Mouse (Mus musculus): Measurements from ENCODE around the gene Prr36. TPM values are rescaled to one million over a fixed set of nuclear protein-coding genes. Genes with fewer than 3 reads are reported as not detected.
A peak's percentile ranks its signal among the peaks of the same experiment; 100 is the strongest.

Prr36 gene
- 0.16 and 0.83 TPM in 2 replicates for polyA plus RNA-seq (2012; rRNA removed)

- 0 out of 2 replicates have a peak, but pooled peaks cover 2% of the 10 kb centered on the region for H3K27me3 ChIP-seq (ENCODE audit: control insufficient read depth, insufficient read depth, low read length)
- H3K36me3 ChIP-seq (ENCODE audit: control insufficient read depth, insufficient read depth, low read length) = no peaks in the 10 kb centered on the region
- H3K27ac ChIP-seq (ENCODE audit: control insufficient read depth, insufficient read depth, low read depth, low read length) = no peak within 1 kb of the TSS
- H3K4me1 ChIP-seq (ENCODE audit: control insufficient read depth, insufficient read depth, low read length) = peaks cover 37% of the 10 kb centered on the region
- TF ChIP-seq CTCF (IDR thresholded peaks at IDR 0.05; ENCODE audit: control insufficient read depth, insufficient read depth, insufficient replicate concordance, low read depth, low read length) (no peak), POLR2A (IDR thresholded peaks at IDR 0.05; ENCODE audit: control insufficient read depth, low read depth, low read length) (no peak)
- H3K4me3 ChIP-seq (ENCODE audit: control insufficient read depth, low read depth, low read length) = peak within 1 kb of the TSS; percentile 4; the same call in 1 of the 2 replicates
These were observed at the start of gene Prr36 for GRCm38 (mm10) chr8:4216791-4217621. Gene Prr36, minus strand, starts transcription at chr8:4217459.

- no peak overlapping the region for H3K27ac ChIP-seq (ENCODE audit: control insufficient read depth, insufficient read depth, low read depth, low read length)
- no peak overlapping the region for H3K4me3 ChIP-seq (ENCODE audit: control insufficient read depth, low read depth, low read length)
- H3K36me3 ChIP-seq (ENCODE audit: control insufficient read depth, insufficient read depth, low read length) = peaks cover 6% of the 10 kb centered on the region
- H3K4me1 ChIP-seq (ENCODE audit: control insufficient read depth, insufficient read depth, low read length) = no peaks in the 10 kb centered on the region
- no peak for TF ChIP-seq CTCF (IDR thresholded peaks at IDR 0.05; ENCODE audit: control insufficient read depth, insufficient read depth, insufficient replicate concordance, low read depth, low read length)
- no peak for TF ChIP-seq POLR2A (IDR thresholded peaks at IDR 0.05; ENCODE audit: control insufficient read depth, low read depth, low read length)
- no peaks in the 10 kb centered on the region for H3K27me3 ChIP-seq (ENCODE audit: control insufficient read depth, insufficient read depth, low read length)
These were observed 48.1 kb upstream of the Prr36 start for GRCm38 (mm10) chr8:4265160-4265914.

- Histone ChIP-seq H3K4me1 (ENCODE audit: control insufficient read depth, insufficient read depth, low read length) (peaks cover 8% of the 10 kb centered on the region), H3K27ac (ENCODE audit: control insufficient read depth, insufficient read depth, low read depth, low read length) (peak overlapping the region; percentile 25), H3K4me3 (ENCODE audit: control insufficient read depth, low read depth, low read length) (no peak overlapping the region), H3K27me3 (ENCODE audit: control insufficient read depth, insufficient read depth, low read length) (no peaks in the 10 kb centered on the region), H3K36me3 (ENCODE audit: control insufficient read depth, insufficient read depth, low read length) (peaks cover 4% of the 10 kb centered on the region)
- no peak for TF ChIP-seq CTCF (IDR thresholded peaks at IDR 0.05; ENCODE audit: control insufficient read depth, insufficient read depth, insufficient replicate concordance, low read depth, low read length)
- 0 out of 2 replicates have a peak, but pooled peaks have one; percentile 13 for TF ChIP-seq POLR2A (IDR thresholded peaks at IDR 0.05; ENCODE audit: control insufficient read depth, low read depth, low read length)
These were observed 46.0 kb upstream of the Prr36 start for GRCm38 (mm10) chr8:4263105-4263791.

GRCm38 (mm10) chr8:4259805-4260170 lies 42.5 kb upstream of the Prr36 start:
- H3K4me3 ChIP-seq (ENCODE audit: control insufficient read depth, low read depth, low read length) = peak overlapping the region; percentile 90
- H3K4me1 ChIP-seq (ENCODE audit: control insufficient read depth, insufficient read depth, low read length) = peaks cover 13% of the 10 kb centered on the region
- no peaks in the 10 kb centered on the region for H3K36me3 ChIP-seq (ENCODE audit: control insufficient read depth, insufficient read depth, low read length)
- peak overlapping the region; percentile 84; the same call in 1 of the 2 replicates for H3K27ac ChIP-seq (ENCODE audit: control insufficient read depth, insufficient read depth, low read depth, low read length)
- TF ChIP-seq POLR2A (IDR thresholded peaks at IDR 0.05; ENCODE audit: control insufficient read depth, low read depth, low read length) = no peak
- no peak for TF ChIP-seq CTCF (IDR thresholded peaks at IDR 0.05; ENCODE audit: control insufficient read depth, insufficient read depth, insufficient replicate concordance, low read depth, low read length)
- no peaks in the 10 kb centered on the region for H3K27me3 ChIP-seq (ENCODE audit: control insufficient read depth, insufficient read depth, low read length)

- TF ChIP-seq POLR2A (IDR thresholded peaks at IDR 0.05; ENCODE audit: control insufficient read depth, low read depth, low read length) (peak; percentile 52; the same call in 1 of the 2 replicates), CTCF (IDR thresholded peaks at IDR 0.05; ENCODE audit: control insufficient read depth, insufficient read depth, insufficient replicate concordance, low read depth, low read length) (no peak)
- no peaks in the 10 kb centered on the region for H3K36me3 ChIP-seq (ENCODE audit: control insufficient read depth, insufficient read depth, low read length)
- H3K27me3 ChIP-seq (ENCODE audit: control insufficient read depth, insufficient read depth, low read length) = no peaks in the 10 kb centered on the region
These were observed 42.0 kb upstream of the Prr36 start, which contains the start of gene Ctxn1 for GRCm38 (mm10) chr8:4259125-4259804. Gene Ctxn1, minus strand, starts transcription at chr8:4259274.

GRCm38 (mm10) chr8:4258678-4259077 lies 41.4 kb upstream of the Prr36 start:
- TF ChIP-seq CTCF (IDR thresholded peaks at IDR 0.05; ENCODE audit: control insufficient read depth, insufficient read depth, insufficient replicate concordance, low read depth, low read length) (no peak), POLR2A (IDR thresholded peaks at IDR 0.05; ENCODE audit: control insufficient read depth, low read depth, low read length) (no peak)
- H3K4me1 ChIP-seq (ENCODE audit: control insufficient read depth, insufficient read depth, low read length) = peaks cover 13% of the 10 kb centered on the region
- no peaks in the 10 kb centered on the region for H3K27me3 ChIP-seq (ENCODE audit: control insufficient read depth, insufficient read depth, low read length)
- peak overlapping the region; percentile 70; the same call in 1 of the 2 replicates for H3K27ac ChIP-seq (ENCODE audit: control insufficient read depth, insufficient read depth, low read depth, low read length)
- H3K36me3 ChIP-seq (ENCODE audit: control insufficient read depth, insufficient read depth, low read length) = no peaks in the 10 kb centered on the region
- H3K4me3 ChIP-seq (ENCODE audit: control insufficient read depth, low read depth, low read length) = peak overlapping the region; percentile 91

More at GRCm38 (mm10) chr8:4259125-4259804, 42.0 kb upstream of the Prr36 start, which contains the start of gene Ctxn1:
- H3K4me3 ChIP-seq (ENCODE audit: control insufficient read depth, low read depth, low read length) = peak within 1 kb of the TSS; percentile 91
- H3K27ac ChIP-seq (ENCODE audit: control insufficient read depth, insufficient read depth, low read depth, low read length) = peak within 1 kb of the TSS; percentile 84
- H3K4me1 ChIP-seq (ENCODE audit: control insufficient read depth, insufficient read depth, low read length) = peaks cover 13% of the 10 kb centered on the region

Measured in testis, adult 2 months (tissue).